Mouse (Mus musculus) WW6 (cell line): ENCODE measurements around the gene Olfr629.
"Not testable (repeated sequence)": the region's sequence is repeated elsewhere in the genome, so short reads cannot be mapped to it uniquely, and the experiment has no call there.

Experiments used
- DNase-seq: peaks from one replicate; pipeline ENCODE4 v3.0.0-alpha.2; 2013; ENCODE audit warnings: low read depth, low spot score

Gene Olfr629

GRCm38 (mm10) chr7:103744843-103745242 lies at the start of gene Olfr629:
Gene Olfr629, minus strand, starts transcription at chr7:103744943.
- DNase-seq = no peak

GRCm38 (mm10) chr7:103792669-103793388 lies 48.1 kb upstream of the Olfr629 start:
- DNase-seq = no peak

GRCm38 (mm10) chr7:103791721-103792120 lies 47.0 kb upstream of the Olfr629 start, which contains the start of gene Olfr67:
Gene Olfr67, minus strand, starts transcription at chr7:103791821.
- DNase-seq = no peak

- no peak for DNase-seq
Observed at GRCm38 (mm10) chr7:103779598-103779997, 34.9 kb upstream of the Olfr629 start, which contains the start of gene Olfr68. Gene Olfr68, minus strand, starts transcription at chr7:103779698.

- DNase-seq = not testable (repeated sequence)
Observed at GRCm38 (mm10) chr7:103777652-103778051, 32.9 kb upstream of the Olfr629 start.

- no peak for DNase-seq
Observed at GRCm38 (mm10) chr7:103771494-103771893, 26.8 kb upstream of the Olfr629 start, which contains the start of gene Olfr69. Gene Olfr69, minus strand, starts transcription at chr7:103771594.

GRCm38 (mm10) chr7:103767687-103768086 lies 22.9 kb upstream of the Olfr629 start:
- not testable (repeated sequence) for DNase-seq

GRCm38 (mm10) chr7:103762212-103762611 lies 17.5 kb upstream of the Olfr629 start:
- not testable (repeated sequence) for DNase-seq

GRCm38 (mm10) chr7:103757233-103757632 lies 12.5 kb upstream of the Olfr629 start, which contains the start of gene Olfr630:
Gene Olfr630, minus strand, starts transcription at chr7:103757333.
- no peak for DNase-seq

GRCm38 (mm10) chr7:103730074-103730473 lies 14.7 kb downstream of the Olfr629 start, which contains the start of gene Olfr628:
Gene Olfr628, plus strand, starts transcription at chr7:103730374.
- DNase-seq = no peak

- not testable (repeated sequence) for DNase-seq
Observed at GRCm38 (mm10) chr7:103716398-103716797, 28.3 kb downstream of the Olfr629 start.

- DNase-seq = no peak
Observed at GRCm38 (mm10) chr7:103714371-103714770, 30.4 kb downstream of the Olfr629 start, which contains the start of gene Olfr243. Gene Olfr243, plus strand, starts transcription at chr7:103714671.

GRCm38 (mm10) chr7:103712024-103712423 lies 32.7 kb downstream of the Olfr629 start:
- DNase-seq = peak; percentile 20

GRCm38 (mm10) chr7:103699469-103699868 lies 45.3 kb downstream of the Olfr629 start:
- DNase-seq = no peak
